Comparison of ENCODE assay signal across 8 mouse cellular contexts in the genomic region with DNA sequence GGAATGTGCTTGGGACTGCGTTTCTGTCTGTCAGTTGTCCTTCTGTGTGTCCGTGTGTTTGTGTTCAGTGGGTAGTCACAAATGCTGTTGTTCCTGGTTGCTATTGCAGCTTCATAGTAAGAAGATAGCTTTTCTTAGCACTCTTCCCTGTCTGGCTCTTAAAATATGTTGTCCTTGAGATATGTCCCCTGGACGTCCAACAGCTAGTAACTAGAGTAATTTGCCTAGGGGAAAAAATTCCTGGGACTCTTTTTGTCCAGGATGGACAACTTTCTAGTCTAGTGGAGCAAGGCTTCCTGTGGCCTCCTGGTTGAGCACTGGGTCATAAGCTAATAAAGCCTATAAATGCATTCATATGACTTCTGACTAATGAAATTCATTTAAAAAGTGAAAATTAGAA.
DNase-seq lines count a peak whose midpoint lies in the region; ATAC-seq and TF ChIP-seq lines count a peak whose summit lies in the region.
"Had no signal": no experiment of that assay in that cellular context is flagged by ENCODE, and none has a peak within 500 bp of the region (broad histone marks: within the 10 kb centered on the region; RNA-seq: fewer than 3 reads in every experiment).

No protein-coding gene starts in this region.

- no peak overlapping the region for H3K9ac ChIP-seq in heart, postnatal 0 days (replicated peaks; ENCODE audit: low read depth, low read length)
- H3K9ac ChIP-seq in forebrain, embryonic 12.5 days = no peak overlapping the region
- no peak overlapping the region; the same call in 1 of the 2 replicates for H3K9ac ChIP-seq in midbrain, embryonic 12.5 days (replicated peaks)

- WGBS in heart, postnatal 0 days = 31% methylated on average over 3 of the region's 3 CpGs
- WGBS in forebrain, embryonic 12.5 days = 46% methylated on average over 3 of the region's 3 CpGs
- 56% methylated on average over 3 of the region's 3 CpGs for WGBS in midbrain, embryonic 12.5 days

- H3K27me3 ChIP-seq in heart, postnatal 0 days (ENCODE audit: control insufficient read depth, insufficient read depth, low read length) = 0 out of 2 replicates have a peak, but pooled peaks cover 3% of the 10 kb centered on the region
- H3K27me3 ChIP-seq in forebrain, embryonic 12.5 days = peaks cover 4% of the 10 kb centered on the region; the same call in 1 of the 2 replicates
- peaks cover 6% of the 10 kb centered on the region; the same call in 1 of the 2 replicates for H3K27me3 ChIP-seq in midbrain, embryonic 12.5 days

- H3K4me2 ChIP-seq in heart, postnatal 0 days (ENCODE audit: low read depth, low read length) = peak overlapping the region; percentile 87; the same call in 1 of the 2 replicates
- H3K4me2 ChIP-seq in forebrain, embryonic 12.5 days = peak overlapping the region; percentile 91; the same call in 1 of the 2 replicates
- H3K4me2 ChIP-seq in midbrain, embryonic 12.5 days (replicated peaks) = peak overlapping the region; percentile 79

- DNase-seq in heart, postnatal 0 days (ENCODE audit: low spot score) = no peak
- DNase-seq in heart, adult 8-10 months (ENCODE audit: low spot score) = no peak
- DNase-seq in cerebellum, adult 11 months = no peak
- DNase-seq in thymus, postnatal 25 days = no peak

- peak overlapping the region; percentile 64 for H3K27ac ChIP-seq in heart, postnatal 0 days (ENCODE audit: low read depth)
- peak overlapping the region; percentile 83 for H3K27ac ChIP-seq in brown adipose tissue, adult 24 weeks (replicated peaks; ENCODE audit: low read depth, low read length)
- H3K27ac ChIP-seq in forebrain, embryonic 12.5 days = no peak overlapping the region
- H3K27ac ChIP-seq in midbrain, embryonic 12.5 days (replicated peaks) = 0 out of 2 replicates have a peak overlapping the region, but pooled peaks have one; percentile 73
- H3K27ac ChIP-seq: macrophage had no signal

- H3K4me1 ChIP-seq in heart, postnatal 0 days (ENCODE audit: control insufficient read depth, insufficient read depth) = peaks cover 13% of the 10 kb centered on the region
- H3K4me1 ChIP-seq in brown adipose tissue, adult 24 weeks (ENCODE audit: control insufficient read depth, insufficient read depth, insufficient read length, low read length) = peaks cover 3% of the 10 kb centered on the region; the same call in 1 of the 2 replicates
- peaks cover 10% of the 10 kb centered on the region; the same call in 1 of the 2 replicates for H3K4me1 ChIP-seq in forebrain, embryonic 12.5 days
- 0 out of 2 replicates have a peak, but pooled peaks cover 2% of the 10 kb centered on the region for H3K4me1 ChIP-seq in midbrain, embryonic 12.5 days

- no peaks in the 10 kb centered on the region for H3K9me3 ChIP-seq in heart, postnatal 0 days (replicated peaks; ENCODE audit: control insufficient read depth, low read length)
- no peaks in the 10 kb centered on the region for H3K9me3 ChIP-seq in forebrain, embryonic 12.5 days
- H3K9me3 ChIP-seq in midbrain, embryonic 12.5 days = no peaks in the 10 kb centered on the region

- no peaks in the 10 kb centered on the region for H3K36me3 ChIP-seq in heart, postnatal 0 days (replicated peaks; ENCODE audit: control insufficient read depth, insufficient read depth, low read length)
- no peaks in the 10 kb centered on the region for H3K36me3 ChIP-seq in forebrain, embryonic 12.5 days (replicated peaks)
- H3K36me3 ChIP-seq in midbrain, embryonic 12.5 days = no peaks in the 10 kb centered on the region

- no peak for TF ChIP-seq CTCF in heart, postnatal 0 days (IDR thresholded peaks at IDR 0.05; ENCODE audit: low read depth)

- H3K4me3 ChIP-seq in heart, postnatal 0 days (ENCODE audit: low read depth, low read length) = no peak overlapping the region
- no peak overlapping the region for H3K4me3 ChIP-seq in brown adipose tissue, adult 24 weeks (ENCODE audit: insufficient read depth, low read depth, low read length)
- no peak overlapping the region; the same call in 1 of the 2 replicates for H3K4me3 ChIP-seq in forebrain, embryonic 12.5 days (replicated peaks)
- H3K4me3 ChIP-seq in midbrain, embryonic 12.5 days = no peak overlapping the region

- no peak for TF ChIP-seq EP300 in heart, postnatal 0 days (IDR thresholded peaks at IDR 0.05; ENCODE audit: low read depth)

- no peak for ATAC-seq in heart, postnatal 0 days (ENCODE audit: insufficient read depth, low read depth)
- no peak; the same call in 1 of the 2 replicates for ATAC-seq in forebrain, embryonic 12.5 days (ENCODE audit: low FRiP score)
- ATAC-seq in midbrain, embryonic 12.5 days (ENCODE audit: low FRiP score, low read depth) = no peak; the same call in 1 of the 2 replicates
